Mouse (Mus musculus) liver, embryonic 14.5 days (tissue): ENCODE measurements around the gene Lta. TPM values are rescaled to one million over a fixed set of nuclear protein-coding genes. Genes with fewer than 3 reads are reported as not detected.

Source experiments
- ATAC-seq: fragments of 200-750 bp; cut with Nextera tagmentation; 2 replicates; pipeline ENCODE4 v1.8.0; 2017; ENCODE audit warnings: moderate number of reproducible peaks, mild to moderate bottlenecking, moderate library complexity; ENCODE audit not compliant: insufficient read depth
- DNase-seq, 3 experiments: peaks; one replicate each; pipeline ENCODE4 v3.0.0-alpha.2; 2012 to 2013; ENCODE audit warnings: low read depth in 3 of 3, low spot score in 3 of 3
- H3K27ac ChIP-seq: fragments of 300-500 bp; sonication (generic); 2 replicates; pipeline ENCODE4 v1.5.1; 2014; ENCODE audit warnings: moderate library complexity, mild to moderate bottlenecking, control low read depth, inconsistent platforms
- H3K27me3 ChIP-seq: fragments of 300-500 bp; sonication (generic); 2 replicates; pipeline ENCODE4 v1.6.1; 2014; ENCODE audit warnings: mild to moderate bottlenecking, low read length, moderate library complexity; ENCODE audit not compliant: control insufficient read depth, insufficient read depth
- H3K36me3 ChIP-seq: fragments of 300-500 bp; sonication (generic); replicated peaks from 2 replicates; pipeline ENCODE4 v1.6.1; 2014; ENCODE audit warnings: low read depth; ENCODE audit not compliant: control insufficient read depth, insufficient read depth
- H3K4me1 ChIP-seq, 2 experiments: fragments of 200-500 bp in 1 of 2; fragments of 300-500 bp in 1 of 2; sonication (generic) in 1 of 2; replicated peaks; 2 replicates each; pipeline ENCODE4 v1.6.1; 2012 to 2014; ENCODE audit warnings: antibody characterized with exemption in 1 of 2, inconsistent platforms in 1 of 2, low read length in 1 of 2; ENCODE audit not compliant: control insufficient read depth in 2 of 2, insufficient read depth in 2 of 2
- H3K4me2 ChIP-seq: fragments of 300-500 bp; sonication (generic); 2 replicates; pipeline ENCODE4 v1.6.1; 2014; ENCODE audit warnings: low read depth, mild to moderate bottlenecking, control low read depth, moderate library complexity
- H3K4me3 ChIP-seq, 2 experiments: fragments of 200-500 bp in 1 of 2; fragments of 300-500 bp in 1 of 2; sonication (generic) in 1 of 2; 2 replicates each; pipeline ENCODE4 v1.5.1; 2012 to 2014; ENCODE audit warnings: low read depth in 2 of 2, low read length in 2 of 2, mild to moderate bottlenecking in 2 of 2, control low read depth in 1 of 2, inconsistent platforms in 1 of 2, moderate library complexity in 1 of 2; ENCODE audit not compliant: insufficient read depth in 1 of 2
- H3K9ac ChIP-seq: fragments of 300-500 bp; sonication (generic); replicated peaks from 2 replicates; pipeline ENCODE4 v1.6.1; 2014; ENCODE audit warnings: mild to moderate bottlenecking, control low read depth, moderate library complexity
- H3K9me3 ChIP-seq: fragments of 300-500 bp; sonication (generic); 2 replicates; pipeline ENCODE4 v1.6.1; 2016; ENCODE audit warnings: low read length, mixed read lengths; ENCODE audit not compliant: control insufficient read depth
- CTCF ChIP-seq: IDR thresholded peaks from 2 replicates; pipeline ENCODE4 v1.5.1; 2016; ENCODE audit warnings: antibody characterized with exemption, low read depth, control low read depth
- EP300 ChIP-seq: IDR thresholded peaks from 2 replicates; pipeline ENCODE4 v1.6.1; 2016; ENCODE audit warnings: antibody characterized with exemption, low read depth
- WGBS: fragments of 180-500 bp; shearing (Covaris S2); extraction: QIAGEN DNeasy Blood & Tissue Kit; methylation state at CpG from one replicate; pipeline ENCODE4 v1.1.7; 2014; ENCODE audit not compliant: insufficient replicate concordance; 5-methylcytosine and 5-hydroxymethylcytosine counted together
- polyA plus RNA-seq, 2 experiments: library from polyadenylated mRNA; depleted of rRNA in 1 of 2; stranded (reverse) in 1 of 2; unstranded in 1 of 2; fragments of >200 nt; fragmentation: Nextera tagmentation in 1 of 2; extraction: Ambion mirVana in 1 of 2; gene quantifications; 2 replicates each; pipeline versions ENCODE4 v1.2.1 to v1.2.3; 2012 to 2014

Lta gene
- polyA plus RNA-seq, 2 experiments: 0.07 TPM; not detected in 1

GRCm38 (mm10) chr17:35225456-35225855, 20.3 kb upstream of the Lta start:
- DNase-seq (no peak), ATAC-seq (no peak)
- Histone ChIP-seq H3K4me1 (no peaks in the 10 kb centered on the region), H3K4me2 (no peak overlapping the region), H3K36me3 (peaks cover 9% of the 10 kb centered on the region), H3K27me3 (no peaks in the 10 kb centered on the region), H3K9me3 (no peaks in the 10 kb centered on the region), H3K27ac (no peak overlapping the region), H3K4me3 (no peak overlapping the region), H3K9ac (no peak overlapping the region)
- TF ChIP-seq EP300 (no peak), CTCF (no peak)
- WGBS: 83% methylated on average over 5 of the region's 5 CpGs

GRCm38 (mm10) chr17:35224641-35225040, 19.5 kb upstream of the Lta start:
- TF ChIP-seq EP300 (no peak), CTCF (no peak)
- H3K27me3 ChIP-seq: no peaks in the 10 kb centered on the region
- H3K36me3 ChIP-seq: peaks cover 6% of the 10 kb centered on the region
- no peak overlapping the region for H3K27ac ChIP-seq
- WGBS: 80% methylated on average over 4 of the region's 4 CpGs
- no peak overlapping the region for H3K4me3 ChIP-seq
- H3K4me1 ChIP-seq: 0 out of 4 replicates have a peak, but pooled peaks cover 0 to 3% of the 10 kb centered on the region in 2 experiments
- H3K4me2 ChIP-seq: no peak overlapping the region
- H3K9ac ChIP-seq: no peak overlapping the region
- H3K9me3 ChIP-seq: no peaks in the 10 kb centered on the region
- ATAC-seq: no peak
- no peak for DNase-seq

- Histone ChIP-seq H3K4me2 (no peak overlapping the region), H3K27ac (no peak overlapping the region), H3K4me3 (no peak overlapping the region), H3K9me3 (no peaks in the 10 kb centered on the region), H3K4me1 (peaks cover 0 to 9% of the 10 kb centered on the region in 2 experiments; a peak in 1 of 4 replicates), H3K9ac (no peak overlapping the region), H3K27me3 (no peaks in the 10 kb centered on the region), H3K36me3 (no peaks in the 10 kb centered on the region; the same call in 1 of the 2 replicates)
- ATAC-seq: no peak
- WGBS: 39% methylated on average over 6 of the region's 6 CpGs
- DNase-seq: no peak
- TF ChIP-seq EP300 (no peak), CTCF (no peak)
Observed at GRCm38 (mm10) chr17:35222299-35222698, 17.1 kb upstream of the Lta start.

GRCm38 (mm10) chr17:35220156-35220952, 15.2 kb upstream of the Lta start, which contains the start of gene Gm16181:
Gm16181 (plus strand) TSS chr17:35220834.
- no peak within 1 kb of the TSS for H3K27ac ChIP-seq
- H3K27me3 ChIP-seq: no peaks in the 10 kb centered on the region
- WGBS: 55% methylated on average over 28 of the region's 28 CpGs
- H3K4me2 ChIP-seq: no peak within 1 kb of the TSS
- no peaks in the 10 kb centered on the region for H3K9me3 ChIP-seq
- H3K36me3 ChIP-seq: no peaks in the 10 kb centered on the region; the same call in 1 of the 2 replicates
- H3K9ac ChIP-seq: no peak within 1 kb of the TSS
- H3K4me1 ChIP-seq: peaks cover 0 to 9% of the 10 kb centered on the region in 2 experiments; a peak in 1 of 4 replicates
- TF ChIP-seq EP300 (no peak), CTCF (no peak)
- H3K4me3 ChIP-seq: no peak within 1 kb of the TSS
- no peak for ATAC-seq
- DNase-seq: no peak

GRCm38 (mm10) chr17:35219601-35220041, 14.5 kb upstream of the Lta start:
- Histone ChIP-seq H3K4me2 (no peak overlapping the region), H3K27ac (no peak overlapping the region), H3K4me1 (peaks cover 0 to 9% of the 10 kb centered on the region in 2 experiments; a peak in 1 of 4 replicates), H3K4me3 (no peak overlapping the region), H3K36me3 (no peaks in the 10 kb centered on the region; the same call in 1 of the 2 replicates), H3K9ac (no peak overlapping the region), H3K27me3 (no peaks in the 10 kb centered on the region), H3K9me3 (no peaks in the 10 kb centered on the region)
- DNase-seq (no peak), ATAC-seq (no peak)
- TF ChIP-seq EP300: no peak
- no peak for TF ChIP-seq CTCF
- 16% methylated on average over 6 of the region's 6 CpGs for WGBS
